Mouse (Mus musculus) heart, embryonic 10.5 days (tissue): ENCODE measurements around the gene Gm20449. TPM values are rescaled to one million over a fixed set of nuclear protein-coding genes. Genes with fewer than 3 reads are reported as not detected.
"Not testable (repeated sequence)": the region's sequence is repeated elsewhere in the genome, so short reads cannot be mapped to it uniquely, and the experiment has no call there.

Experiments
- DNase-seq: peaks from one replicate; pipeline ENCODE4 v3.0.0-alpha.2; 2017; ENCODE audit warnings: low spot score
- H3K27ac ChIP-seq: fragments of 300-500 bp; sonication (generic); 2 replicates; pipeline ENCODE4 v1.5.1; 2016; ENCODE audit warnings: mild to moderate bottlenecking
- H3K27me3 ChIP-seq: fragments of 300-500 bp; sonication (generic); 2 replicates; pipeline ENCODE4 v1.6.1; 2016; ENCODE audit warnings: mild to moderate bottlenecking; ENCODE audit not compliant: poor library complexity, insufficient read depth, severe bottlenecking
- H3K36me3 ChIP-seq: fragments of 300-500 bp; sonication (generic); 2 replicates; pipeline ENCODE4 v1.6.1; 2016; ENCODE audit warnings: mild to moderate bottlenecking, moderate library complexity
- H3K4me1 ChIP-seq: fragments of 300-500 bp; sonication (generic); 2 replicates; pipeline ENCODE4 v1.6.1; 2016; ENCODE audit warnings: mild to moderate bottlenecking
- H3K4me3 ChIP-seq: fragments of 300-500 bp; sonication (generic); 2 replicates; pipeline ENCODE4 v1.5.1; 2016; ENCODE audit warnings: mild to moderate bottlenecking, moderate library complexity
- H3K9me3 ChIP-seq: fragments of 300-500 bp; sonication (generic); 2 replicates; pipeline ENCODE4 v1.6.1; 2016; ENCODE audit warnings: mild to moderate bottlenecking, moderate library complexity
- WGBS: fragments of 180-500 bp; shearing (Covaris S2); methylation state at CpG from one replicate; pipeline ENCODE4 v1.1.7; 2016; 5-methylcytosine and 5-hydroxymethylcytosine counted together
- polyA plus RNA-seq: library from polyadenylated mRNA; unstranded; fragments of >200 nt; fragmentation: Nextera tagmentation; extraction: Ambion mirVana; gene quantifications from 2 replicates; pipeline ENCODE4 v1.2.1, GENCODE M21; 2016

The Gm20449 gene
- 0.06 TPM in 1 of 2 replicates, not detected in the other for polyA plus RNA-seq

DNA sequence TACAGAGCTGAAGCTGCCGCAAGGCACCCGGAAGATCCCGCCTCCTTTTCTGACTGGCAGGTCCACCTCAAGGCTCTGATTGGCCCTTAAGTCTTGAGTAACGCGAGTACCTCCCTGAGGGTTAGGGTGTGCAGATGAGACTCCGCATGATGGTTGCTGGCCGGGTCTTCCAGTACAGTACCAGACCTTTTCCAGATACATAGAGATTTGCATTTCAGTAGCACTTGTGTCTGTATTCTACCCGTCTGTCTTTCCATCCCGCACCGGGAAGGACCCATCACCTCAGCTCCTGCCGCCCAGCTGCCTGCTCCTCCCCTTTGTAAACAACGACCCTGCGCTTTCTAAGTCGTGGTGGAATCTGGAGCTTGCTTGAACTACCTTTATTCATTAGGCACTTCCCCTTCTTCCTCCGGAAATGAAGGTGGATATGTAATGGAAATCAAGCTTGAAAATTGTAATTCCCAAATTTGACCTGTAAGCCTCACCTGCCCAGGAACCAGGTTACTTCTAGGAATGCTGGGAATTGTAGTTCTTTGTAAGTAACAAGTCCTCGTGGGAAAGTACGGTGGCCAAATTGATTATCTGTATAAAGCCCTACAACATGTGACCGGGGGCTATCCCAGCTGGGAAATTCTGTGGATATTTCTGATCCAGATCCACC lies at the start of gene Gm20449, which contains the start of gene AW146154:
Gene Gm20449 (minus strand): TSS at position 29 of the 661 bp plus-strand sequence.
Gene AW146154 (minus strand): TSS at position 502 of the 661 bp plus-strand sequence.
- WGBS, result under 1% methylated on average over 18 of the region's 18 CpGs
- peak within 1 kb of the TSS; percentile 83 for H3K27ac ChIP-seq
- no peaks in the 10 kb centered on the region for H3K27me3 ChIP-seq
- H3K4me1 ChIP-seq, result no peaks in the 10 kb centered on the region
- H3K9me3 ChIP-seq, result 0 out of 2 replicates have a peak, but pooled peaks cover 3% of the 10 kb centered on the region
- DNase-seq, result peak; percentile 96
- peak within 1 kb of the TSS; percentile 71 for H3K4me3 ChIP-seq
- peaks cover 12% of the 10 kb centered on the region; the same call in 1 of the 2 replicates for H3K36me3 ChIP-seq

DNA sequence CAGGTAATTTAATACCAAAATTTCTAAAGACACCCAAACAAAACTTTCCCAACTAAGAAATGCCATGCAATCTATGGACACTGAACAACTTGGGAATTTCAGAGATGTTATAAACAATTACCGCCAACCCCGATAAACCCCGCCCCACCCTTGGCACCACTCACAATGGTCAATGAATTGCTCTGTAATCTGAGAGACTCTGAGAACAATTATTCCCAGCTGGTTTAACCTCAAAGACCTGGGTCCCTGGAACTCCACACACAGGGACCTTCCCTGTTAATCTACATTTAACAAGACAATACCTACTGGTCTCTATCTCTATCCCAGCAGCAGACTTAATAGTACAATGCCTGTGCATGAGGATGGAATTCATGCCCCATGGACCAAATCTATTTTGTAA lies 13.5 kb upstream of the Gm20449 start:
- Histone ChIP-seq H3K27me3 (no peaks in the 10 kb centered on the region), H3K27ac (no peak overlapping the region), H3K9me3 (0 out of 2 replicates have a peak, but pooled peaks cover 4% of the 10 kb centered on the region), H3K36me3 (no peaks in the 10 kb centered on the region), H3K4me1 (no peaks in the 10 kb centered on the region), H3K4me3 (no peak overlapping the region)
- 80% methylated on average over 3 of the region's 3 CpGs for WGBS
- no peak for DNase-seq

DNA sequence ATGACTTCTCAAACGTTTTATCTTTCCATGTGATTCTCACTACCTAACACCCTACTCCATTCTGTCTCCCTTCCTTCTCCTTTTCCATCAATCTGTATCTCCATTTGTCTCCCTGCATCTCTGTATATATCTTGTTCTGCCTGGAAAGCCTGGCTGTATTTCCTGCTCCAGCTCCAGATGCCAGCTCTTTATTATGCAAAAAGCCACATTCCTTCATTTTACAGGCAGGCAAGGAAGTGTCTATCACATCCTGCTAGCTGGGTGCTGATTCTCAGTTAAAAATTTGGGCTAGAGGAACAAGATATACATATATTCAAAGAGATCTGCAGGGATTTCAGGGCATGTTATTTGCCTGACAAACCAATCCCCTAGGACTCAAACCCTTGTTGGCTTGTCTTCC lies 13.0 kb upstream of the Gm20449 start:
- Histone ChIP-seq H3K9me3 (0 out of 2 replicates have a peak, but pooled peaks cover 4% of the 10 kb centered on the region), H3K4me3 (no peak overlapping the region), H3K4me1 (no peaks in the 10 kb centered on the region), H3K36me3 (no peaks in the 10 kb centered on the region), H3K27me3 (no peaks in the 10 kb centered on the region), H3K27ac (no peak overlapping the region)
- DNase-seq, result no peak
- 11% methylated on average over 1 of the region's 1 CpGs for WGBS

DNA sequence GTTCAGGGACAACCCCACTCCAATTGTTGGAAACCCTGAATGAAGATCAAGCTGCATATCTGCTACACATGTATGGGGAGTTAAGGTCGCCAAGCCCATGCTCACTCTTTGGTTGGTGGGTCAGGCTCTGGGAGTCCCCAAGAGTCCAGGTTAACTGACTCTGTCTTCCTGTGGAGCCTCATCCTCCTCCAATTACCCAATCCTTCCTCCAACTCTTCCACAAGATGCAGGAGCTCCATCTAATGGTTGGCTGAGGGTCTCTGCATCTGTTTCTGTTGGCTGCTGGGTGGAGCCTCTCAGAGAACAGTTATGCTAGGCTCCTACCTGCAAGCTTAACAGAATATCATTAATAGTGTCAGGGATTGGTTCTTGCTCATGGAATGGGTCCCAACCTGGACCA lies 3.2 kb upstream of the Gm20449 start:
- no peaks in the 10 kb centered on the region for H3K4me1 ChIP-seq
- 32% methylated on average over 1 of the region's 1 CpGs for WGBS

DNA sequence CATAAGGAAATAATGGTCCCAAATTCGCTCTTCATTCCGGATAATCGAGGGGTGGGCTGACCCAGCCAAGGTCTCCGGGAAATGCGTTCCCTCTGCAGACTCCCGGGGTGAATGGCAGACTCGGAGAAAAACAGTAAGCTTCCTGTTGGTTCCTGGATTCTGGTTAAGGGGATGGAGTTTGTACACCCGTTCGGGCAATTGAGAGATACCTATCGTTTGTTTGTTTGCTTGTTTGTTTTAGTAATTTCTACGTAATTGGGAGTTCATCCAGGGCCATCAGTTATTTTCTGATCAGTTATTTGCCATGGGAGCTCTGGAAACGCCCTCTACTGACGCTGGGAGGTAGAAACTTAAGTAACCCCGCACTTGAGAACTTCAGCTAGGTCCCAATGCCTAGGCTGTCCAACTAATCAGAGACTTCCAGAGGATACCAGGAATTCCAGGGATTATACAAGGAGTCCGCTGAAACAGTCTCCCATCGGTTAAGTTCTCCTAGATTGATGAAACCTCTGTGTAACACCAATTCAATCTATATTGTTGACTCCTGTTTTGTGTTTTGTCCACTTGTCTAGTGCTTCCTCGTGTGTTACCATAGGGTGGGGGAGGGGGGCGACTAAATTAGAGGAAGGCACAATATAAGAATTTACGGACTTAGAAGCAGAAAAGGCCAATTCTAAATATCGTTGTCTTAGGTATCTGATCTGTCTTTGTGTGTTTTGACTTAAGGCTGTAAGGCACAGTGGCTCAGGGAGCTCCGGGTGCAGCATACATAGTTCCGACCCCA lies 1.1 kb upstream of the Gm20449 start:
- Histone ChIP-seq H3K27ac (peak overlapping the region; percentile 83; the same call in 1 of the 2 replicates), H3K27me3 (no peaks in the 10 kb centered on the region), H3K4me1 (no peaks in the 10 kb centered on the region), H3K36me3 (peaks cover 4% of the 10 kb centered on the region; the same call in 1 of the 2 replicates), H3K4me3 (peak overlapping the region; percentile 71), H3K9me3 (0 out of 2 replicates have a peak, but pooled peaks cover 3% of the 10 kb centered on the region)
- DNase-seq, result no peak
- WGBS, result 19% methylated on average over 22 of the region's 22 CpGs

More for the DNA sequence above, 3.2 kb upstream of the Gm20449 start:
- Histone ChIP-seq H3K4me3 (no peak overlapping the region), H3K36me3 (no peaks in the 10 kb centered on the region), H3K9me3 (0 out of 2 replicates have a peak, but pooled peaks cover 3% of the 10 kb centered on the region), H3K27me3 (no peaks in the 10 kb centered on the region), H3K27ac (no peak overlapping the region)
- no peak for DNase-seq

DNA sequence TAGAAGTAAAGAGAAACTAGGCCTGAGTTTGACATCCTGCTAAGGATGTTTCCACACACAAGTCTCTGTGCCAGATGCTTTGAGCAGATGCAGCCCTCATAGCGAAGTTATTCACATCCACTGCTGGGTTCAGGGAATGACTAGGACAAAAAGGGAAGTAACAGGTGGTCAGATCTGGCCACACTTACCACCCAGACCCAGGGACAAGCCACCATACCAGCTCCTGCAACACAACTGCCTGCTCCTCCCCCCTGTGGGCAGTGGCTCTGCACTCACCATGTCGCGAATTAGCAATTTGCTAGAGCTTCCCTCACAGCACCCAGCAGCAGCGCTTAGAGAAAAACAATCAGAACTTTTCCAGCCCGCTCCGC lies 214 bp downstream of the Gm20449 start:
- not testable (repeated sequence) for H3K9me3 ChIP-seq, H3K27me3 ChIP-seq, DNase-seq, H3K4me1 ChIP-seq
- under 1% methylated on average over 6 of the region's 6 CpGs for WGBS
- H3K36me3 ChIP-seq, result peaks cover 16% of the 10 kb centered on the region; the same call in 1 of the 2 replicates
- peak overlapping the region; percentile 83 for H3K27ac ChIP-seq
- H3K4me3 ChIP-seq, result peak overlapping the region; percentile 71

DNA sequence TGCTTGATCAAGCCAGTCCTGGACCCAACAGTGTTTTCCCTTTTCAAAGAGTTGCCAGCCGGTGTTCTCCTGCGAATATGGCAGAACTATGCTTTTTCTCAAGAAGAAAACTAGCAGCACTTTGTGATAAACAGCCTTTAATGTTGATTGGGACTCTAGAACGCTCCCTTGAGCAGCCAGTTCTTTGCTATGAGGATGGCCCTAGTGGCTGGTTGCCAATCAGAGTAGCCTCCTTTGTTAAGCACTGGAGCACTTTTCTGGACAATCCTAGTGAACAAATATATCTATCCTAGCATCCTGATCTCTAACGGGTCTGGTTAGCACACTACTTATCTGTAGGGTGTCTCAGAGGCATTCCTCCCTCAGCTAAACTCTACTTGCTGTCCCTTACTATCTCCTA lies 753 bp downstream of the Gm20449 start:
- H3K27me3 ChIP-seq, H3K27ac ChIP-seq, H3K9me3 ChIP-seq, H3K4me1 ChIP-seq, DNase-seq: not testable (repeated sequence)
- WGBS, result 67% methylated on average over 4 of the region's 4 CpGs
- peak overlapping the region; percentile 71 for H3K4me3 ChIP-seq
- peaks cover 16% of the 10 kb centered on the region; the same call in 1 of the 2 replicates for H3K36me3 ChIP-seq

DNA sequence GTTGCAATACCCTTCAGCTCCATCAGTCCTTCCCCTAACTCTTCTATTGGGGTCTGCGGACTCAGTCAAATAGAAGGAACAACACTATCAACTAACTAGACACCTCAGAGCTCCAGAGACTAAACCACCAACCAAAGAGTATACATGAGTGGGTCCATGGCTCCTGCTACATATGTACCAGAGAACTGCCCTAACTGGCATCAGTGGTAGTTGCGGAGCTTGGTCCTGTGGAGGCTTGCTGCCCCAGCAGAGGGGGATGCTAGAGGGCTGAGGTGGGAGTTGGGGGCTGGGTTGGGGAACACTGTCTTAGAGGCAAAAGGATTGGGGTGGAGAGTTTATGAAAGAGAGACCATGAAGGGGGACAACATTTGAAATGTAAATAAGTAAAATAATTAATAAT lies 1.3 kb downstream of the Gm20449 start:
- peaks cover 16% of the 10 kb centered on the region; the same call in 1 of the 2 replicates for H3K36me3 ChIP-seq
- no peaks in the 10 kb centered on the region for H3K27me3 ChIP-seq
- H3K4me1 ChIP-seq, result no peaks in the 10 kb centered on the region
- DNase-seq, result no peak
- H3K27ac ChIP-seq, result no peak overlapping the region
- WGBS, result 96% methylated on average over 2 of the region's 2 CpGs
- no peak overlapping the region for H3K4me3 ChIP-seq
- H3K9me3 ChIP-seq, result 0 out of 2 replicates have a peak, but pooled peaks cover 1% of the 10 kb centered on the region

DNA sequence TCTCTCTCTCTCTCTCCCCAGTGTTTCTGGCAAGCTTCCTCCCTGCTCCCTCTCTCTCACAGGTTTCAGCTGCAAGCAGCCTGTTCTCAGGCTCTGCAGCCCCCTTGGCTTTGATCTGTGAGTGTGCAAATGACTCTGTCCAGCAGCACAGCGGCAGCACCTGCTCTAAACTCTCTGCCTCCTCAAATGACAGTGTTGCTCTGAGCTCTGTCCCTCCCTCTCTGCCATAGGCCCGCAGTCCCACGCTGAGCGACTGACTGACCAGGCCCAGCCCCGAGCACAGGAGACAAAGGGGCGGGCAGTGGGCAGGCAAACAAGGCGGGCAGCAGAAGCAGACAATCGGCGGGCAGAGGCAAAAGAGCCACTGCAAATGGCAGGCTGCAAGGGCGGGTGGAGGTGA lies 47.4 kb downstream of the Gm20449 start:
- 7% methylated on average over 10 of the region's 10 CpGs for WGBS

DNA sequence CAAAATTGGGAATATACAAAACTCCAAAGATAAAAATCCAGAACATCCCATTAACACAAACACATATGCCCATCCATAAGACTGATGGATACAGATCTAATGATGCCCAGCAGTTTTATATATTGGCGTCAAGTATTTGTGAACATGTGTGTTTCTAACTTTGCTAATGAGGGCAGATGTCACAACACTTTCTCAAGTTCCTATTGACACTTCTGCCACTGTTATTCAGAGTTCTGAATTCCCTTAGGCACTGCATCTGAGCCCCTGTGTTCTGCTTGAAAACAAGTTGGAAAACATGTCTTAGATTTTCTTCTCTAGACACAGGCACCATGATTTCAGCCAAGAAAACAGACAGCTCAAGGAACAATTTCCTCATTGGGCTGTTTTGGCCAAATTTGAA lies 50.6 kb downstream of the Gm20449 start, which contains the start of gene Vmn2r57:
Gene Vmn2r57 (minus strand): TSS at position 101 of the 400 bp plus-strand sequence.
- not testable (repeated sequence) for DNase-seq, H3K27me3 ChIP-seq, H3K4me1 ChIP-seq, H3K9me3 ChIP-seq, H3K4me3 ChIP-seq, H3K36me3 ChIP-seq, H3K27ac ChIP-seq
- 64% methylated on average over 1 of the region's 1 CpGs for WGBS

More for the DNA sequence above, 47.4 kb downstream of the Gm20449 start:
- 0 out of 2 replicates have a peak overlapping the region, but pooled peaks have one; percentile 15 for H3K4me3 ChIP-seq
- H3K9me3 ChIP-seq, result peaks cover 12% of the 10 kb centered on the region; the same call in 1 of the 2 replicates
- H3K27me3 ChIP-seq, result no peaks in the 10 kb centered on the region
- no peaks in the 10 kb centered on the region for H3K4me1 ChIP-seq
- no peak overlapping the region for H3K27ac ChIP-seq
- DNase-seq, result peak; percentile 69
- no peaks in the 10 kb centered on the region for H3K36me3 ChIP-seq

DNA sequence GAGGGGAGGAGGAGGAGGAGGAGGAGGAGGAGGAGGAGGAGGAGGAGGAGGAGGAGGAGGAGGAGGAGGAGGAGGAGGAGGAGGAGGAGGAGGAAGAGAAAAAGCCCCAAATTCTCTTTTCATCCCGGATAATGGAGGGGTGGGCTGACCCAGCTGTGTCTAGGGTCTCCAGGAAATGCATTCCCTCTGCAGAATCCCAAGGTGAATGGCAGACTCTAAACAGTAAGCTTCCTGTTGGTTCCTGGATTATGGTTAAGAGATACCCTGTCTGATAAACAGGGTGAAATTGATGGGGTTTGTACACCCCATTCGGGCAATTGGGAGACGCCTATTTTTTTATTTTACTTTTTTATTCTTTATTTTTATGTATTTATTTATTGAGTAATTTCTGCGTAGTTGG lies 105.1 kb downstream of the Gm20449 start:
- no peaks in the 10 kb centered on the region for H3K4me1 ChIP-seq
- no peaks in the 10 kb centered on the region for H3K27me3 ChIP-seq
- no peak overlapping the region for H3K27ac ChIP-seq
- no peaks in the 10 kb centered on the region for H3K9me3 ChIP-seq
- H3K4me3 ChIP-seq, result peak overlapping the region; percentile 71
- WGBS, result 72% methylated on average over 4 of the region's 4 CpGs
- no peak for DNase-seq
- H3K36me3 ChIP-seq, result 0 out of 2 replicates have a peak, but pooled peaks cover 3% of the 10 kb centered on the region

DNA sequence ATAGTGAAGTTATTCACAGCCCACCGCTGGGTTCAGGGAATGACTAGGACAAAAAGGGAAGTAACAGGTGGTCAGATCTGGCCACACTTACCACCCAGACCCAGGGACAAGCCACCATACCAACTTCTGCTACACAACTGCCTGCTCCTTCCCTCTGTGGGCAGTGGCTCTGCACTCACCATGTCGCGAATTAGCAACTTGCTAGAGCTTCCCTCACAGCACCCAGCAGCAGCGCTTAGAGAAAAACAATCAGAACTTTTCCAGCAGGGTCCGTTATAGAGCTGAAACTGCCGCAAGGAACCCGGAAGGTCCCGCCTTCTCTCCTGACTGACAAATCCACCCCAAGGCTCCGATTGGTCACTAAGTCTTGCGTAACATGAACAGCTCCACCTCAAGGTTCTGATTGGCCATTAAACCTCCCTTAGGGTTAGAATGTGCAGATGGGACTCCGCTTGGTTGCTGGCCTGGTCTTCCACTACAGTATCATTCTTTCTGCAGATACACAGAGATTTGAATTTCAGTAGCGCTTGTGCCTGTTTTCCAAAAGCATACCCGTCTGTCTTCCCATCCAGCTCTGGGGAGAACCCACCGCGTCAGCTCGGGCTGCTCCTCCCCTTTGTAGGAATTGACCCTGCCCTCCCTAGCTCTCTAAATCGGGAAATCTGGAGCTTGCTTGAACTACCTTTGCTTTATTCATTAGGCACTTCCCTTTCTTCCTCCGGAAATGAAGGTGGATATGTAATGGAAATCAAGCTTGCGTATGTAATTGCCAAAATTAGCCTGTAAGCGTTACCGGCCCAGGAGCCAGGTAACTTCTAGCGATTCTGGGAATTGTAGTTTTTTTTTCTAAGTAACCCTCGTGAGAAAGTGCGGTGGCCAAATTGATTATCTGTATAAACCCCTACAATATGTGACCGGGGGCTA lies 105.9 kb downstream of the Gm20449 start, which contains the start of gene AI987944:
Gene AI987944 (minus strand): TSS at position 332 of the 924 bp plus-strand sequence.
- DNase-seq, result peak; percentile 94
- peak within 1 kb of the TSS; percentile 71 for H3K4me3 ChIP-seq
- WGBS, result under 1% methylated on average over 25 of the region's 25 CpGs

More for the DNA sequence above, 105.9 kb downstream of the Gm20449 start, which contains the start of gene AI987944:
- Histone ChIP-seq H3K27me3 (no peaks in the 10 kb centered on the region), H3K27ac (peak within 1 kb of the TSS; percentile 83), H3K36me3 (0 out of 2 replicates have a peak, but pooled peaks cover 3% of the 10 kb centered on the region), H3K4me1 (no peaks in the 10 kb centered on the region), H3K9me3 (no peaks in the 10 kb centered on the region)
